Comparison of ENCODE assay signal across 8 mouse cellular contexts in the genomic region with DNA sequence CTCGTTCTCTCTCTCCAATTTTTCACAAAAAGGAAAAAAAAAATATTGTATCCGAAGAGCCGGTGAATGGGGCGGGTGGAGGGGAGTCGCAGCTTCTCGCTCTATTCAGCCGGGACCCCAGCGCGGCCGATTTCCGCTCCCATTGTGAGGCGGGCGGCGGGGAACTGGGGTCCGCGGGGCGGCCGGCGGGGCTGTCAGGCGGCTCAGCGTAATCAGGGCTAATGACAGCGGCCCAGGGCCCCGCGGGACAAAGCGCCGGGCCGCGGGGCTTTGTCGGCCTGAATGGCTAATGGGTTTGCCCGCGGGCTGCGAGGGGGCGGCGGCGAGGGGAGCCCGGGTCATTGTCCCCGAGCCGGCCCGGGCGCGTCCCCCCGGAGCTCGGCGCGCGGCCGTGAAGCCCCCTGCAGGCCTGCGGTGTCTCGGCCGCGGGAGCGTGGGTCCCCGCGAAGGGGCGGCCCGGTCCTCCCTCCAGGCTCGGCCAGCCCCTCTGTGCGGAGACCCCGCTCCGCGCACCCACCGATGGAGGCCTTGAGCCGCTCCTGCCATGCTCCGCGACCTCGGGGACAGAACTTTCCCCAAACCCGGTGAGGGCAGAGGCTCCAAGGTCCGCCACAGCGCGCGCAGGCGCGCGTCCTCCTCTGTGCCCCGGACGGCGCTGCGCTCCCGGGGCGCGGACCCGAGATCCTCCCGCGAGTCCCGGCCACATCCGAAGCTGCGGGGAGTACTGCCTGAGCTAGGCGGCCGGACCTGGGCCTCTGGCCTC. TPM values are rescaled to one million over a fixed set of nuclear protein-coding genes. Genes with fewer than 3 reads are reported as not detected.
DNase-seq lines count a peak whose midpoint lies in the region; ATAC-seq and TF ChIP-seq lines count a peak whose summit lies in the region.

No protein-coding gene starts in this region.

- H3K4me2 ChIP-seq in lung, embryonic 15.5 days, result peak overlapping the region; percentile 61
- H3K4me2 ChIP-seq in embryonic facial prominence, embryonic 14.5 days (ENCODE audit: low read depth, low read length), result peak overlapping the region; percentile 71
- peak overlapping the region; percentile 63 for H3K4me2 ChIP-seq in intestine, postnatal 0 days (replicated peaks; ENCODE audit: low read depth)

- H3K9ac ChIP-seq in lung, embryonic 15.5 days, result no peak overlapping the region
- H3K9ac ChIP-seq in embryonic facial prominence, embryonic 14.5 days (ENCODE audit: low read depth, low read length), result peak overlapping the region; percentile 39; the same call in 1 of the 2 replicates
- no peak overlapping the region for H3K9ac ChIP-seq in intestine, postnatal 0 days (ENCODE audit: low read depth, low read length)

- WGBS in lung, embryonic 15.5 days, result 1% methylated on average over 87 of the region's 89 CpGs
- WGBS in embryonic facial prominence, embryonic 14.5 days, result under 1% methylated on average over 36 of the region's 89 CpGs
- 1% methylated on average over 85 of the region's 89 CpGs for WGBS in intestine, postnatal 0 days

- ATAC-seq in lung, embryonic 15.5 days (ENCODE audit: borderline replicate concordance, extremely low read depth, low FRiP score, low TSS enrichment), result no peak
- peak; percentile 82; the same call in 1 of the 2 replicates for ATAC-seq in embryonic facial prominence, embryonic 14.5 days (ENCODE audit: low read depth)
- ATAC-seq in intestine, postnatal 0 days, result no peak

- no peak overlapping the region for H3K27ac ChIP-seq in lung, embryonic 15.5 days
- no peak overlapping the region for H3K27ac ChIP-seq in embryonic facial prominence, embryonic 14.5 days (replicated peaks; ENCODE audit: low read depth, low read length)
- no peak overlapping the region for H3K27ac ChIP-seq in intestine, postnatal 0 days (ENCODE audit: low read depth, low read length)

- no peaks in the 10 kb centered on the region for H3K36me3 ChIP-seq in lung, embryonic 15.5 days
- H3K36me3 ChIP-seq in embryonic facial prominence, embryonic 14.5 days (ENCODE audit: control insufficient read depth, insufficient read depth, low read length), result no peaks in the 10 kb centered on the region
- no peaks in the 10 kb centered on the region for H3K36me3 ChIP-seq in intestine, postnatal 0 days (ENCODE audit: control insufficient read depth, insufficient read depth)

- no peak for TF ChIP-seq CTCF in intestine, postnatal 0 days (IDR thresholded peaks at IDR 0.05; ENCODE audit: low read depth)

- peak overlapping the region; percentile 39 for H3K4me3 ChIP-seq in lung, embryonic 15.5 days
- H3K4me3 ChIP-seq in embryonic facial prominence, embryonic 14.5 days (ENCODE audit: low read depth, low read length), result peak overlapping the region; percentile 42
- peak overlapping the region; percentile 36 for H3K4me3 ChIP-seq in intestine, postnatal 0 days (ENCODE audit: low read depth, low read length)

- H3K4me1 ChIP-seq in lung, embryonic 15.5 days, result peaks cover 10% of the 10 kb centered on the region
- 0 out of 2 replicates have a peak, but pooled peaks cover 8% of the 10 kb centered on the region for H3K4me1 ChIP-seq in embryonic facial prominence, embryonic 14.5 days (ENCODE audit: control insufficient read depth, insufficient read depth, low read length)
- no peaks in the 10 kb centered on the region for H3K4me1 ChIP-seq in intestine, postnatal 0 days (replicated peaks; ENCODE audit: control insufficient read depth, insufficient read depth, low read length)

- no peaks in the 10 kb centered on the region for H3K9me3 ChIP-seq in lung, embryonic 15.5 days
- no peaks in the 10 kb centered on the region for H3K9me3 ChIP-seq in embryonic facial prominence, embryonic 14.5 days (ENCODE audit: control insufficient read depth, low read length)
- H3K9me3 ChIP-seq in intestine, postnatal 0 days (ENCODE audit: control insufficient read depth), result no peaks in the 10 kb centered on the region

- H3K27me3 ChIP-seq in lung, embryonic 15.5 days, result peaks cover 98% of the 10 kb centered on the region
- H3K27me3 ChIP-seq in embryonic facial prominence, embryonic 14.5 days (replicated peaks; ENCODE audit: control insufficient read depth, insufficient read depth, low read length), result peaks cover 86% of the 10 kb centered on the region
- H3K27me3 ChIP-seq in intestine, postnatal 0 days (replicated peaks; ENCODE audit: control insufficient read depth, insufficient read depth, low read length), result peaks cover 90% of the 10 kb centered on the region

- no peak for DNase-seq in lung, postnatal 25 days (ENCODE audit: low spot score)
- peak; percentile 50 for DNase-seq in embryonic facial prominence, embryonic 14.5 days (ENCODE audit: low spot score)
- peak; percentile 96 for DNase-seq in retina, embryonic 14.5 days (ENCODE audit: low spot score)
- no peak for DNase-seq in MN1 (ENCODE audit: low spot score)
- no peak for DNase-seq in urinary bladder, postnatal 4 days (ENCODE audit: low spot score in 2 of 2)
- no peak for DNase-seq in frontal cortex, postnatal 25 days (ENCODE audit: low spot score in 2 of 2)

RNA-seq across cellular contexts. Expression of a gene that starts 4.9 kb away (rescaled TPM):
- 0.38 and 1.3 TPM in 2 replicates for polyA plus RNA-seq in lung, embryonic 15.5 days (2015; fragmentation: Nextera tagmentation; extraction: Ambion mirVana)
- 3.6 and 4.0 TPM in 2 replicates for polyA plus RNA-seq in embryonic facial prominence, embryonic 14.5 days (2014; fragmentation: Nextera tagmentation; extraction: Ambion mirVana)
- polyA plus RNA-seq in intestine, postnatal 0 days (2015; fragmentation: Nextera tagmentation; extraction: Ambion mirVana), result 0.59 and 0.61 TPM in 2 replicates

RNA-seq across cellular contexts. Expression of a gene that starts 5.8 kb away (rescaled TPM):
- not detected in 2 replicates for polyA plus RNA-seq in lung, embryonic 15.5 days (2015; fragmentation: Nextera tagmentation; extraction: Ambion mirVana)
- 0.35 and 0.89 TPM in 2 replicates for polyA plus RNA-seq in embryonic facial prominence, embryonic 14.5 days (2014; fragmentation: Nextera tagmentation; extraction: Ambion mirVana)
- polyA plus RNA-seq in intestine, postnatal 0 days (2015; fragmentation: Nextera tagmentation; extraction: Ambion mirVana), result not detected in 2 replicates

Comparison
In these comparisons a context has a peak if more than half of its experiments do, and no peak if none do; other contexts are left out.
1. DNase-seq: peak in embryonic facial prominence, embryonic 14.5 days (single experiment) and retina, embryonic 14.5 days (single experiment); none in lung, postnatal 25 days (single experiment), MN1 (single experiment), urinary bladder, postnatal 4 days (0 of 2) and frontal cortex, postnatal 25 days (0 of 2).
2. Peak in every context shown above with its lines, with median percentiles within 50 percentile points of each other: H3K4me2 ChIP-seq and H3K4me3 ChIP-seq.